Mouse (Mus musculus) layer of hippocampus, adult 2 months (tissue): ENCODE measurements around the gene Fgfrl1. TPM values are rescaled to one million over a fixed set of nuclear protein-coding genes. Genes with fewer than 3 reads are reported as not detected.

Experiments used
- DNase-seq, 2 experiments: peaks; one replicate each; pipeline ENCODE4 v3.0.0; 2022; ENCODE audit warnings: low spot score in 2 of 2
- H3K27ac ChIP-seq: fragments of 200-600 bp; 2 replicates; pipeline ENCODE4 v1.8.1; 2022
- H3K4me3 ChIP-seq: fragments of 200-600 bp; 2 replicates; pipeline ENCODE4 v1.8.1; 2022; ENCODE audit warnings: mild to moderate bottlenecking
- CTCF ChIP-seq: fragments of 200-600 bp; conservative IDR thresholded peaks from 2 replicates; pipeline ENCODE4 v1.8.1; 2022; ENCODE audit warnings: antibody characterized with exemption, mild to moderate bottlenecking, moderate library complexity
- total RNA-seq, 2 experiments: library from RNA; stranded (reverse); gene quantifications; 2 replicates each; pipeline ENCODE4 v1.2.3; 2021

Gene Fgfrl1
- total RNA-seq, 2 experiments from 2014 or later: 21.3 to 22.4 TPM

DNA sequence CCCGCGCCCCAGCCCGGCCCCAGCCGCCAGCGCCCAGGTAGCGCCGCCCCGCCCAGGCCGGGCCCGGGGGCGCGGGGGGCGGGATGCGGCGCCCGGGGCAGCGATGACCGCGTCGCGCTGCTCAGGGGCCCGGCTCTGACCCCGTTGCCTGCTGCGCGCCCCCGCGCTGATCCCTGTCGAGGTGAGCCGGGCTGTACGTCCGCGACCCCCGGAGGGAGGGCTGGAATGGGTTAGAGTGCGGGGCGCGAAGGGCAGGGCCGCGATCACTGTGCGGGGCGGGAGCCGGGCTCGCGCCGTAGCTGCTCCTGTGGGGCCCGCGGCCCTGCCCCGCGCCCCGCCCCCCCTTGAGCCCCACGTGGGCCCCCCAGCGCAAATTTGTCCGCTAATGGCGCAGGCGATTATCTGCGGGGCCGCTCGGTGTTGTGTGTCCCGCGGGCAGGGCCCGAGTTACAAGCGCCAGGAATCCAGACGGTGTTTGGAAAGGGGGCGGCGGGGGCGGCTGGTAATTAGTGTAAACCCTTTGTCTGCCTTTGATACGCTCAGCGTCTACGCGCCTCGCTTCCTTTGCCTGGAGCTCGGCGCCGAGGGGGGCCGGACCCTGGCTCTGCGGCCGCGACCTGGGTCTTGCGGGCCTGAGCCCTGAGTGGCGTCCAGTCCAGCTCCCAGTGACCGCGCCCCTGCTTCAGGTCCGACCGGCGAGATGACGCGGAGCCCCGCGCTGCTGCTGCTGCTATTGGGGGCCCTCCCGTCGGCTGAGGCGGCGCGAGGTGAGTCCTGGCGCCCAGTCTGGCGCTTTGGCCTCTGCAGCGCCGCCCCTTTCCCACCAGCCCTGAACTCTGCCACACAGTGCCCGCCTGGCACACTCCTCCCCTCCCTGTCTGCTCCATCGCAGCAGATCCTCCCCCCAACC is 2.4 kb downstream of the Fgfrl1 start:
- H3K27ac ChIP-seq: peak overlapping the region; percentile 82
- TF ChIP-seq CTCF: no peak
- DNase-seq: peak; percentile 54 to 58

DNA sequence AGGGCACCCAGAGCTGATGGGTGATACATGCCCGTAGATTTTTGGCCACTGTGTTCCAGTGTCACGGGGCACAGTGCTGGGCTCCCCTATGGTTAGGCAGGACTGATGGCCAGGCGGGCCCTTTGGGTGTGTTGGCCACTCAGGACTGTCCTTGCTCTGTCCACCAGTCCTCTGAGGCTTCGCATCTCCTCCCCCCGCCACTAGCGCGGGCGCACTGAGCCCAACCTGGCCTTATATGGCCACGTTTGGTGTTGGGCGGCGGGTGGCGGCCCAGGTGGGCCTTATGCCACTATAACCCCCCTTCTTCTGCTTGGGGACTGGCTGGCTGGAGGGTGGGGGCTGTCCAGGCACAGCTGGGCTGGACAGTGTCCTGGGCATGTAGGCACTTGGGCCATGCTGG is 3.7 kb downstream of the Fgfrl1 start:
- Histone ChIP-seq H3K27ac (peak overlapping the region; percentile 82), H3K4me3 (no peak overlapping the region; the same call in 1 of the 2 replicates)
- no peak for DNase-seq
- no peak for TF ChIP-seq CTCF

More for the DNA sequence above, 2.4 kb downstream of the Fgfrl1 start:
- peak overlapping the region; percentile 65 for H3K4me3 ChIP-seq

DNA sequence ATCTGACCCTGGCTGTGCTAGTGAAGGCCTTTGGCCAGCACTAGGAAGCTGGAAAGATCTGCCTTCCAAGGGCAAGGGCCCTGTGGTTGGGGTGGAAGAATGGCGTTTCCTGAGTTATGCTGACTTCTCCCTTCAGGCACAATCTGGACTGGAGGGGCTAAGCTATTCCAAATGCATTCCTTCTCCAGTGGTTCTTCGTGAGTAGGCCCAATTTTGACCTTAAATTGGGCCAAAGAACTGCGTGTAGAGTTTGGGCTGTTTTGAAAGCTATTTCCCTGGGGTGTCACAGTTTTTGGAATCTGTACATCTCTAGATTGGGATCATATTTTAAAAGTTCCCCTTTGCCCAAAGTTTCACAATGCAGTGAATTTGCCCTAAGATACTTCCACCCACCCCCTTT is 4.4 kb downstream of the Fgfrl1 start:
- Histone ChIP-seq H3K27ac (peak overlapping the region; percentile 82), H3K4me3 (no peak overlapping the region)
- no peak for TF ChIP-seq CTCF
- no peak for DNase-seq

DNA sequence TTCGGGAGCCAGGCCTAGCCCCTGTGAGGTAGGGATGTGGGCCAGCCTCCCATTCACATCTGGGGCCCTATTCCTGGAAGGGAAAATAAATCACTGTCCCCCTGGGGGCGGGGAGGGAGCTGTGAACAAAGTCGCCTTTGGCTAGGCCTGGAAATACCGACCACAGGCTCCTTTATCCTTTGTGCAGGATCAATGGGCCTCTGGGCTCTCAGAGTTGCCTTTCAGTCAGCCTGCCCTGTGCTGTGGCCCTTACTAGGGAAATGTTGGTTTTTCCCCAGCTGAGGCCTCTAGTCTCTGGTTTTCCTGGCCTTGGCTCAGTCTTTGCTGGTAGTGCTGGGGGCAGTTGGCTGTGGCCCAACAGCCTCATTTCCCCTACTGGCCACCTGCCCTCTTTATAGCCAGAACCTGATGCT is 5.2 kb downstream of the Fgfrl1 start:
- peak; percentile 45 for TF ChIP-seq CTCF
- Histone ChIP-seq H3K27ac (peak overlapping the region; percentile 84), H3K4me3 (no peak overlapping the region)
- peak; percentile 71 to 86 for DNase-seq

DNA sequence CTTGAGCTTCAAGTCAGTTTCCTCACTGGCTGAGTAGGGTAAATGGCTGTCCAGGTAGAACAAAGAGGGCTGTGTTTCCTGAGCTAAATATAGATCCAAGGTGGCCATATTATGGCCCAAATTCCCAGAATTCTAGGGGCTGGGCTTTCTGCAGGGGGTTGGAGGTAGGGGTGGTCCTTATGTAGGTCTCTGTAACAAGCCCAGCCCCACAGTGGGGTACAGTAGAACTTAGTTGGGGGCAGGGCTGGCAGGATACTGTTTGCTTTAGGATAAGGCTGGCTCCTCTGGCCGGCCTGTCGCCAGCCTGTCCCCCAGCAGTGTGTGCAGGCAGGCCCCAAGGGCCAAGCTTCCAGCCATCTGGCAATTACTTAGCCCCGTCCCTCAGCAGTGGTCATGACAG is 8.2 kb downstream of the Fgfrl1 start:
- TF ChIP-seq CTCF: no peak
- DNase-seq: no peak
- Histone ChIP-seq H3K4me3 (no peak overlapping the region), H3K27ac (no peak overlapping the region)

DNA sequence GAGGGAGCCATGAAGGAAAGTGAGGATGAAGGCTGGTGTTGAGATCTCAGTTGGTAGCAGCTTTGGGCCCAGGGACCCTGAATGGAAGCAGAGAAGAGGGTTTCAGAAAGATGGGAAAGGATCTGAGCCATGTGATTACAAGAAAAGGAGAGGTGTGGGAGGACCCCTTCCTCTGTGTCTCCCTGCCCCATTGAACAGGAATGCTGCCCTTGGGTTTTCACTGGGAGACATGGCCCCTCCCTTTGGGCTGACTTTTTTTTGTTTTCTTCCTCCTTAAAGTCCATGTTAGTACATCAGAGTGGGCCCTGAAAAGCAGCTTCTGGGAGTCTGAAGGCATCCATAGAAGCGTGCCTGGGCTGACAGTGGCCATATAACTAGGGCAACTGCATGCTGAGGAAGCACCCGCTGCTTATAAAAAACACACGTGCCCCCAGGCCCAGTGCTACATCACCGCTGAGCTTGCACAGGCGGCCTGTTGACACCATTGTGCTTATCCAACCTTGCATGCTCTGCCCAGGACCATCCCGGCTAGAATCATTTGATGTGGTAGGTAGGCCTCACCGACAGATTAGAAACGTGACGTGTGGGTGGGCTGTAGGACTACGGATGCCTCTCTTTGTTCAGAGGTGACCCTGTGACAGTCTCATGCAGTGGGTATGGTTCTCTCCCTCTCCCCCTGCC is 9.3 kb downstream of the Fgfrl1 start:
- no peak for DNase-seq
- TF ChIP-seq CTCF: no peak
- Histone ChIP-seq H3K4me3 (no peak overlapping the region), H3K27ac (no peak overlapping the region)

DNA sequence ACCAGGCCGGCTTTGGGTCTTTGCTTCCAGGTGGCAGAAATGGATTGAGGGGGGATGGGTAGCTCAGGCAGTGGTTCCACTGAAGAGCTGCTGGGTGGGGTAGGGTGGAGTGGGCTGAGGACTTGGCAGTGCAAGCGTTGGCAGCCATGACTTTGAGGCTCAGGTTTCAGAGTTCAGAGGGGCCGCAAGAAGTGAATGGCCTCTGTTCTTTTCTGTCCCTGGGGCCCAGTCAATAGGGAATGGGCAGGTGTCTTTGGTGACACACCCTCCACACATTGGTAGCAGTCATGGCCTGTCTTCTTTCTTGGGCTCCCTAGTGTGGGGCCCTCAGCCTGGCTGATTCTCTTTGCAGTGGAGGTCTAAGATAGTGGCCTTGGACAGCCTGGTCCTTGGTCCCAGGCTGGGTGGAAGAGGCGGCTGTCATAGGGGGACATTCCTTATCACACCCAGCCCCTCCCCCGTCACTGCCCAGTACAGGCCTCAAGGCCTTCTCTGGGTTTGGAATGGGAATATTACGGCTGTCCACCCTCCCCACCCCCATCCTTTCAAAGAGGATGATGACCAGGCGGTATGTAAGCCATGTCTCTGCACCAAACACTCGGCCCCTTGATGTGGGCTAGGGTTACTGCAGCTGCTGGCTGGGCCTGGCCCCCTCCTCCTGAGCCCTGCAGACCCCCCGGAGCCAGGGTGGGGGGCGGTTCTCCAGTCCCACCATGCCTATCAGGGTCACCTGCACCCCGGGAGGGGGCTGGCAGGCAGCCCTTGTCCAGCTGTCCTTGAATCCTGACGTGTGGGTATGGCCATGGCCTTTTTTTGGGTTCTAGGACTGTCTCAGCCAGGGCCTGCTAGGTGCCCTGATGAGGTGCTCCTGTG is 11.8 kb downstream of the Fgfrl1 start:
- TF ChIP-seq CTCF: no peak
- H3K4me3 ChIP-seq: no peak overlapping the region
- no peak for DNase-seq
- H3K27ac ChIP-seq: no peak overlapping the region

DNA sequence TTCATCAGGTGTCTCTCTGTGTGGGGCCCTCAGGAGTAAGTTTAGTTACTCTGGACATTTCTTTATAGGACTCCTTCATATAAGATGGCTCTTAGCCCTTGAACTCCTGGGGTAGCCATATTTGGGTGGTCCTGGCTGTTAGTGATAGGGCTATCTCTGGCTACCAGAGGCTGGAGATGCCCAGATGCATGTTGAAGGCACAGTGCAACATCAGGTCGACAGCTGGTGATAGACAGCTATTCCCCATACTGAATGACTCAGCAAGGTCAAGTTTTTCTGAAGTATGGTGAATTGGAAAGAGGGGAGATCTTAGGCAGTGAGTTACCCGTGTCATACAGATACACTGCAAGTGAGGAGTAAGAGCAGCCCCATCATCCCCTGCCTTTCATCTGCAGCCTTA is 15.6 kb downstream of the Fgfrl1 start:
- no peak for TF ChIP-seq CTCF
- H3K4me3 ChIP-seq: no peak overlapping the region
- no peak overlapping the region for H3K27ac ChIP-seq
- no peak for DNase-seq

DNA sequence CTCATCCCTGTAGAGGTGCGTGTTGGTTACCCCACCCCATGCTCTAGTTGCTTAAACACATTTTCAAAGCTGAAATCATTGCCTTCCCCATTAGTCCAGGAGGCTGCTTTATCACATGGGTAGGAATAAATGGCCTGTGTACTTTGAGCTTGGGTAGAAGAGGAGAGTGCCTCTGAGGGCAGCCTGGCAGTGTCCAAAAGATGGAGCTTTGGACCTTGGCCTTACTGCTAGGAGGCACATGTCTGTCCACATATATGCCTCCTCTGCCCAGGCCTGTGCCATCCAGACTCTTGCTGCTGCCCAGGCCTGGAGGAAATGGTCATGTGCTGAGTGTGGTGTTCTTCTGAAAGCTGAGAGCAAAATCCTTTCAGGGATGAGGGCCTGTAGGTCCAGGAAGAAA is 16.2 kb downstream of the Fgfrl1 start:
- no peak for DNase-seq
- no peak overlapping the region for H3K4me3 ChIP-seq
- no peak for TF ChIP-seq CTCF

DNA sequence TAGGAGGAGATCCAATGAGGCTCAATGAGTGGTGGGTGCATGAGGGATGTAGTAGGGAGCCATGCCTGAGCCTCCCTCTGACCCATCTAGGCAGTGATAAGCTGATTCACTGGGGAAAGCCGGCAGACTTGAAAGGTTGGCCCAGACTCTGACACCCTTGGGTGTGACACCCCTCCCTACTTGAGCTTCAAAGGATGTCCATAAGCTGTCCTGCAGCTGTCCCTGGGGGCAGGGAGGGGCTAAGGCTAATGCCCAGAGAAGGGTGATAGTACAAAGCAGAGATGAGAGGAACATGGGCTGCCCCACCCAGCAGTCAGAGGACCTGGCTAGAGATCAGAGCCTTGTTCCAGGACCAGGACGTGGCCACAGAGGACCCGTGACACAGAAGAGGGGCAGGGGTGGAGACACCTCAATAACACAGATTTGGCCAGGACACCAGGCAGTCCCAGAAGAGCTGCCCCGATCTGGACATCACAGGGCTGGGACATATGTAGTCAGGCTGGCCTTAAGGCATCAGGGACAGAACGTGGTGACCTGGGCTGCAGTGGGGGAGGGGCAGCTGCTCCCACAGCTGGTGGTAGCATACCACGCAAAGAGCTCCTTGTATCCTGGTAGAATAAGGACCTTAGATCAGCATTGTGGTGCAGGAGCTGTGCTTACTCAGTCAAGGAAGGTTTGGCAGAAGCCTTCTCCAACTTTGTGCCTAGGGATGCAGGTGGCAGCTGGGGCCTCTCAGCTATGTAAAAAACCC is 17.0 kb downstream of the Fgfrl1 start:
- DNase-seq: no peak
- Histone ChIP-seq H3K27ac (no peak overlapping the region), H3K4me3 (no peak overlapping the region)
- no peak for TF ChIP-seq CTCF

More for the DNA sequence above, 16.2 kb downstream of the Fgfrl1 start:
- H3K27ac ChIP-seq: no peak overlapping the region

DNA sequence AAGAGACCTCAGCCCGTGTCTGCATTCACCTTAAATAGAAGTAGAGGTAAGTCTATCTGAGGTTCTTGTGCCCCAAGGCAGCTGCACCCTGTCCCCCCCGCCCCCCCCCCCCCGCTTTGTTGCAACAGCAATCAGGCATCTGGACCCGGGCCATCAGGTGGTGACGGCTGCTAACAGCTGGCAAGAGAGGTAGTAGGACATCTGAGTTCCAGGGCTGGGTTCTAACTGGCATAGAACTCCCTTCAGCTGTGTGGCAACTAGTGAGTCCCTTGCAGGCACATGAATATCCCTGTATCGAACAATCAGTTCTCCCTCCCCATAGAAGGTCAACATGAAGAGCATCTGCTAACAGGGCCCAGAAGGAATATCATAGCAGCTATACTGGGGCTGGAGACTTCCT is 19.8 kb downstream of the Fgfrl1 start:
- TF ChIP-seq CTCF: no peak
- no peak for DNase-seq
- no peak overlapping the region for H3K4me3 ChIP-seq
- no peak overlapping the region for H3K27ac ChIP-seq

DNA sequence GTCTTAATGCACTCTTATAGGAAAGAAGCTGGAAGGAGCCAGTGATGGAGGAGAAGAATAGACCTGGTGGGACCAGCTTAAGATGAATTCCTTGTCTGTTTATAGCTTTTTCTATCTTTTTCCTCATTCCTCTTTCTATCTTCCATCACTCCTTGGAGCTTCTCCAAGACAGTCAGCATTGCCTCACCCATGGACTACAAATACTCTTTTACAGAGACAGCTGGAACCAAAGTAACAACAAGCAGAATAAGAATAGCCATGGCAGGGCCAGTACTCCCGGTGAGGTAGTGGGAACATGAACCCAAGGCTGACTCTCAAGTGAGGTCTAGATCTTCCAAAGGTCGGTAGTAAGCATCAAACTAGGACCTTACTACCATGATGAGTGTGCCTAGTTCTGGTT is 20.9 kb downstream of the Fgfrl1 start:
- no peak for DNase-seq
- H3K4me3 ChIP-seq: no peak overlapping the region
- H3K27ac ChIP-seq: peak overlapping the region; percentile 79
- TF ChIP-seq CTCF: no peak
